Mouse (Mus musculus) bone marrow macrophage, adult 2 months (primary cell): ENCODE results near the gene Zdhhc19.

Experiments used
- CTCF ChIP-seq: IDR thresholded peaks from 2 replicates; pipeline ENCODE4 v1.5.1; 2012; ENCODE audit warnings: low read depth, mild to moderate bottlenecking, low read length, moderate library complexity
- POLR2A ChIP-seq: IDR thresholded peaks from 2 replicates; pipeline ENCODE4 v1.6.1; 2012; ENCODE audit warnings: mild to moderate bottlenecking, low read depth, low read length, borderline replicate concordance

- TF ChIP-seq POLR2A (no peak), CTCF (no peak)
Observed at GRCm38 (mm10) chr16:32559493-32559892, 63.4 kb downstream of the Zdhhc19 start.
